25 mouse cellular contexts compared by ENCODE assay signal in genomic region chr5:63993865-63994264, GRCm38 (mm10).
"Had no signal": no experiment of that assay in that cellular context is flagged by ENCODE, and none has a peak within 500 bp of the region (broad histone marks: within the 10 kb centered on the region; RNA-seq: fewer than 3 reads in every experiment).

No protein-coding gene starts in this region.

- H3K27me3 ChIP-seq: limb, embryonic 13.5 days; liver, embryonic 12.5 days; liver, embryonic 15.5 days; lung, embryonic 15.5 days; midbrain, embryonic 13.5 days; neural tube, embryonic 13.5 days; stomach, embryonic 15.5 days had no signal

- H3K9ac ChIP-seq: limb, embryonic 13.5 days; liver, embryonic 12.5 days; liver, embryonic 15.5 days; lung, embryonic 15.5 days; midbrain, embryonic 13.5 days; neural tube, embryonic 13.5 days; stomach, embryonic 15.5 days had no signal

- DNase-seq: kidney, postnatal 25 days; layer of hippocampus, adult 9-11 months; left cerebral cortex, postnatal 4 days; liver; lung, adult 18-20 months; lung, postnatal 10 days; lung, postnatal 36 days; retina, postnatal 1 day; right cerebral cortex, postnatal 25 days; spleen, adult 18-20 months; thymus, postnatal 36 days had no signal

- H3K9me3 ChIP-seq: limb, embryonic 13.5 days; liver, embryonic 12.5 days; liver, embryonic 15.5 days; lung, embryonic 15.5 days; megakaryocyte, embryonic 14.5 days; midbrain, embryonic 10.5 days; midbrain, embryonic 13.5 days; neural tube, embryonic 13.5 days; stomach, embryonic 15.5 days had no signal

- ATAC-seq: liver, embryonic 12.5 days; midbrain, embryonic 13.5 days; midbrain, embryonic 16.5 days had no signal

- H3K4me1 ChIP-seq: limb, embryonic 13.5 days; liver, embryonic 12.5 days; liver, embryonic 15.5 days; lung, embryonic 15.5 days; megakaryocyte, embryonic 14.5 days; neural tube, embryonic 13.5 days; stomach, embryonic 15.5 days had no signal

- H3K27ac ChIP-seq: kidney, postnatal 0 days; layer of hippocampus, adult 2 months; left cerebral cortex, adult 2 months; limb, embryonic 13.5 days; liver, embryonic 12.5 days; liver, embryonic 15.5 days; lung, embryonic 15.5 days; midbrain, embryonic 10.5 days; midbrain, embryonic 13.5 days; neural tube, embryonic 13.5 days; stomach, embryonic 15.5 days had no signal

- H3K4me3 ChIP-seq: layer of hippocampus, adult 2 months; left cerebral cortex, adult 2 months; limb, embryonic 13.5 days; liver, embryonic 12.5 days; liver, embryonic 15.5 days; lung, embryonic 15.5 days; megakaryocyte, embryonic 14.5 days; midbrain, embryonic 10.5 days; midbrain, embryonic 13.5 days; myocyte; neural tube, embryonic 13.5 days; stomach, embryonic 15.5 days had no signal

- H3K4me2 ChIP-seq: limb, embryonic 13.5 days; liver, embryonic 12.5 days; liver, embryonic 15.5 days; lung, embryonic 15.5 days; midbrain, embryonic 13.5 days; neural tube, embryonic 13.5 days; stomach, embryonic 15.5 days had no signal

- H3K36me3 ChIP-seq: limb, embryonic 13.5 days; liver, embryonic 12.5 days; liver, embryonic 15.5 days; lung, embryonic 15.5 days; midbrain, embryonic 10.5 days; midbrain, embryonic 13.5 days; neural tube, embryonic 13.5 days; stomach, embryonic 15.5 days had no signal
